Mouse (Mus musculus) retina, adult 2 months (tissue): ENCODE data around the gene Dach2.
"Not testable (repeated sequence)": the region's sequence is repeated elsewhere in the genome, so short reads cannot be mapped to it uniquely, and the experiment has no call there.

Experiments
- DNase-seq: peaks from one replicate; pipeline ENCODE4 v3.0.0-alpha.2; 2012; ENCODE audit warnings: low read depth, low spot score

Dach2 gene

GRCm38 (mm10) chrX:113297404-113297803 lies at the start of gene Dach2:
TSS of gene Dach2 (plus strand) at chrX:113297510.
- DNase-seq, result no peak

- DNase-seq, result not testable (repeated sequence)
Measured at GRCm38 (mm10) chrX:113252427-113252826, 44.9 kb upstream of the Dach2 start.

- DNase-seq, result no peak
Measured at GRCm38 (mm10) chrX:113298031-113298430, 721 bp downstream of the Dach2 start.

GRCm38 (mm10) chrX:113298468-113298867 lies 1.2 kb downstream of the Dach2 start:
- DNase-seq, result no peak

- no peak for DNase-seq
Measured at GRCm38 (mm10) chrX:113304323-113304722, 7.0 kb downstream of the Dach2 start.

GRCm38 (mm10) chrX:113338143-113338542 lies 40.8 kb downstream of the Dach2 start:
- no peak for DNase-seq

GRCm38 (mm10) chrX:113394417-113394816 lies 97.1 kb downstream of the Dach2 start:
- DNase-seq, result no peak

- DNase-seq, result no peak
Measured at GRCm38 (mm10) chrX:113408756-113409155, 111.4 kb downstream of the Dach2 start.

GRCm38 (mm10) chrX:113421517-113422187 lies 124.3 kb downstream of the Dach2 start:
- DNase-seq, result no peak

- DNase-seq, result no peak
Measured at GRCm38 (mm10) chrX:113482131-113482530, 184.8 kb downstream of the Dach2 start.

GRCm38 (mm10) chrX:113545106-113545505 lies 247.8 kb downstream of the Dach2 start:
- no peak for DNase-seq

GRCm38 (mm10) chrX:113563897-113564296 lies 266.6 kb downstream of the Dach2 start:
- DNase-seq, result no peak

GRCm38 (mm10) chrX:113666069-113666468 lies 368.8 kb downstream of the Dach2 start:
- DNase-seq, result no peak

- DNase-seq, result no peak
Measured at GRCm38 (mm10) chrX:113687163-113687562, 389.9 kb downstream of the Dach2 start.

- DNase-seq, result no peak
Measured at GRCm38 (mm10) chrX:113712363-113712762, 415.1 kb downstream of the Dach2 start.

- DNase-seq, result no peak
Measured at GRCm38 (mm10) chrX:113724124-113724523, 426.8 kb downstream of the Dach2 start.

GRCm38 (mm10) chrX:113747122-113747521 lies 449.8 kb downstream of the Dach2 start:
- DNase-seq, result no peak

- no peak for DNase-seq
Measured at GRCm38 (mm10) chrX:113792264-113792663, 495.0 kb downstream of the Dach2 start.

GRCm38 (mm10) chrX:113810369-113810768 lies 513.1 kb downstream of the Dach2 start:
- no peak for DNase-seq

- no peak for DNase-seq
Measured at GRCm38 (mm10) chrX:113826810-113827209, 529.5 kb downstream of the Dach2 start.

- DNase-seq, result no peak
Measured at GRCm38 (mm10) chrX:113833062-113833461, 535.8 kb downstream of the Dach2 start.

GRCm38 (mm10) chrX:113867835-113868495 lies 570.7 kb downstream of the Dach2 start:
- no peak for DNase-seq
